Mouse (Mus musculus) midbrain, embryonic 13.5 days (tissue): Measurements from ENCODE around the gene Tns3. TPM values are rescaled to one million over a fixed set of nuclear protein-coding genes. Genes with fewer than 3 reads are reported as not detected.

ENCODE experiments used
- ATAC-seq: fragments of 200-750 bp; cut with Nextera tagmentation; 2 replicates; pipeline ENCODE4 v1.8.0; 2017; ENCODE audit warnings: mild to moderate bottlenecking, moderate TSS enrichment, moderate library complexity
- H3K27ac ChIP-seq: fragments of 300-500 bp; sonication (generic); 2 replicates; pipeline ENCODE4 v1.5.1; 2015; ENCODE audit warnings: inconsistent platforms, mild to moderate bottlenecking, moderate library complexity
- H3K27me3 ChIP-seq: fragments of 300-500 bp; sonication (generic); 2 replicates; pipeline ENCODE4 v1.6.1; 2015; ENCODE audit warnings: mild to moderate bottlenecking, inconsistent platforms
- H3K36me3 ChIP-seq: fragments of 300-500 bp; sonication (generic); 2 replicates; pipeline ENCODE4 v1.6.1; 2015; ENCODE audit warnings: mild to moderate bottlenecking, inconsistent platforms
- H3K4me1 ChIP-seq: fragments of 300-500 bp; sonication (generic); replicated peaks from 2 replicates; pipeline ENCODE4 v1.6.1; 2015; ENCODE audit warnings: inconsistent platforms
- H3K4me2 ChIP-seq: fragments of 300-500 bp; sonication (generic); replicated peaks from 2 replicates; pipeline ENCODE4 v1.6.1; 2015; ENCODE audit warnings: moderate library complexity, mild to moderate bottlenecking, inconsistent platforms
- H3K4me3 ChIP-seq: fragments of 300-500 bp; sonication (generic); replicated peaks from 2 replicates; pipeline ENCODE4 v1.5.1; 2015; ENCODE audit warnings: mild to moderate bottlenecking, inconsistent platforms
- H3K9ac ChIP-seq: fragments of 300-500 bp; sonication (generic); replicated peaks from 2 replicates; pipeline ENCODE4 v1.6.1; 2015; ENCODE audit warnings: mild to moderate bottlenecking, inconsistent platforms
- H3K9me3 ChIP-seq: fragments of 300-500 bp; sonication (generic); 2 replicates; pipeline ENCODE4 v1.6.1; 2016; ENCODE audit warnings: mild to moderate bottlenecking, inconsistent platforms
- WGBS: fragments of 180-500 bp; shearing (Covaris S2); methylation state at CpG from one replicate; pipeline ENCODE4 v1.1.7; 2015; 5-methylcytosine and 5-hydroxymethylcytosine counted together
- polyA plus RNA-seq: library from polyadenylated mRNA; unstranded; fragments of >200 nt; fragmentation: Nextera tagmentation; extraction: Ambion mirVana; gene quantifications from 2 replicates; pipeline ENCODE4 v1.2.1, GENCODE M21; 2015

Gene Tns3
- polyA plus RNA-seq, 1 experiment from 2014 or later, result 4.4 TPM

GRCm38 (mm10) chr11:8427660-8428059, 236.7 kb downstream of the Tns3 start:
- Histone ChIP-seq H3K36me3 (no peaks in the 10 kb centered on the region), H3K4me3 (no peak overlapping the region), H3K4me2 (no peak overlapping the region), H3K27me3 (0 out of 2 replicates have a peak, but pooled peaks cover 2% of the 10 kb centered on the region), H3K9me3 (no peaks in the 10 kb centered on the region), H3K4me1 (peaks cover 8% of the 10 kb centered on the region), H3K27ac (no peak overlapping the region), H3K9ac (no peak overlapping the region)
- WGBS, result 93% methylated on average over 11 of the region's 11 CpGs
- no peak for ATAC-seq

GRCm38 (mm10) chr11:8425226-8425570, 239.1 kb downstream of the Tns3 start:
- no peaks in the 10 kb centered on the region for H3K36me3 ChIP-seq
- no peak overlapping the region for H3K4me3 ChIP-seq
- H3K4me2 ChIP-seq, result no peak overlapping the region
- H3K27ac ChIP-seq, result no peak overlapping the region
- ATAC-seq, result no peak
- H3K9ac ChIP-seq, result no peak overlapping the region
- H3K4me1 ChIP-seq, result peaks cover 8% of the 10 kb centered on the region
- 94% methylated on average over 5 of the region's 5 CpGs for WGBS
- 0 out of 2 replicates have a peak, but pooled peaks cover 2% of the 10 kb centered on the region for H3K27me3 ChIP-seq
- no peaks in the 10 kb centered on the region for H3K9me3 ChIP-seq

DNA sequence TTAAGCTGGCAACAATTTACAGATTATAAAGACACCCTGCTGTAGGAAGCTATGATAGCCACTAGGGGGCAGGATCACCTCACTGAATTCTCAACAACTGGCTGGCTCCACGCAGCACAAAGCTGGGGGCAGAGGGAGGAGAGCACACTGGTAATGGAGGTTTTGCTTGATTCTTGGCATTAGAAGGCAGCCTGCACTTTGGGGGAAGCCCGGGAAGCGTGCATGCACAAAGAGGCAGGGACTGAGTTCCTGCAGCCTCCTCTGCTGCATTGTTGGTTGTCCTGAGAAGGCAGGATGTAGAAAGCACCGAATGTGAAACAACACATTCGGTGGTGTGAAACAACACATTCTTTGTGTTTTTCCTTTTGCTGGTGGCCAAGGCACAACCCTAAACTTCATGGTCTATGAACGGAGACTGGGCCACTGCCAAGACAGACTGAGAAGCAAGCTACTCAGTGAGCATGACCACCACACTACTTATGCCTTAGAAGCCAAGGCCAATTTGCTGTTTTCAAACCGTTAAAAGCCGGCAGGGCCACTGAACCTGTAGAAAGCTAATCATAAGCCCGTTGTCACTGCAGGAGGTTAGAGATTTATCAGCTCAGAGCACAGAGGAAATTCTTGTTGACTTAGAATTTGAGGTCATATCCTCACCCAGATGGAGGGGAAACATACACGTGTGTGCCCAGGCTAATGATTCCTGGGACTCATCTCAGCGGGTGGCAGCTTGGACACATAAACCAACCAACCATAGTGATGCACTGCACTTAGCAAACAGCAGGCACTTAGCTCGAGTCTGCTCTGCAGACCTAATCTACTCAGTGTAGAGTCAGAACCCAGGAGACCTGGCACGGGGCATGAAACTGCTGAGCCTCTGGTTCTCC, 239.8 kb downstream of the Tns3 start:
- Histone ChIP-seq H3K27me3 (0 out of 2 replicates have a peak, but pooled peaks cover 2% of the 10 kb centered on the region), H3K4me3 (no peak overlapping the region), H3K9me3 (no peaks in the 10 kb centered on the region), H3K4me1 (peaks cover 8% of the 10 kb centered on the region), H3K27ac (peak overlapping the region; percentile 0), H3K4me2 (0 out of 2 replicates have a peak overlapping the region, but pooled peaks have one; percentile 13), H3K9ac (no peak overlapping the region), H3K36me3 (no peaks in the 10 kb centered on the region)
- 42% methylated on average over 13 of the region's 13 CpGs for WGBS
- ATAC-seq, result peak; percentile 96

- WGBS, result 32% methylated on average over 18 of the region's 18 CpGs
- Histone ChIP-seq H3K36me3 (no peaks in the 10 kb centered on the region), H3K9me3 (no peaks in the 10 kb centered on the region), H3K4me1 (no peaks in the 10 kb centered on the region), H3K9ac (no peak overlapping the region), H3K4me3 (no peak overlapping the region), H3K27me3 (no peaks in the 10 kb centered on the region), H3K4me2 (no peak overlapping the region), H3K27ac (no peak overlapping the region)
- ATAC-seq, result peak; percentile 87
Measured at GRCm38 (mm10) chr11:8405225-8405899, 259.0 kb downstream of the Tns3 start.

GRCm38 (mm10) chr11:8401328-8401727, 263.0 kb downstream of the Tns3 start:
- no peaks in the 10 kb centered on the region for H3K4me1 ChIP-seq
- H3K9me3 ChIP-seq, result no peaks in the 10 kb centered on the region
- H3K4me2 ChIP-seq, result no peak overlapping the region
- no peak overlapping the region for H3K27ac ChIP-seq
- WGBS, result 65% methylated on average over 7 of the region's 7 CpGs
- ATAC-seq, result no peak; the same call in 1 of the 2 replicates
- H3K27me3 ChIP-seq, result no peaks in the 10 kb centered on the region
- H3K36me3 ChIP-seq, result no peaks in the 10 kb centered on the region
- H3K4me3 ChIP-seq, result no peak overlapping the region
- no peak overlapping the region for H3K9ac ChIP-seq

- no peaks in the 10 kb centered on the region for H3K36me3 ChIP-seq
- no peak overlapping the region for H3K9ac ChIP-seq
- H3K27me3 ChIP-seq, result no peaks in the 10 kb centered on the region
- no peak overlapping the region for H3K4me3 ChIP-seq
- H3K27ac ChIP-seq, result no peak overlapping the region
- H3K4me2 ChIP-seq, result no peak overlapping the region
- H3K9me3 ChIP-seq, result no peaks in the 10 kb centered on the region
- WGBS, result 88% methylated on average over 7 of the region's 7 CpGs
- no peak for ATAC-seq
- no peaks in the 10 kb centered on the region for H3K4me1 ChIP-seq
Measured at GRCm38 (mm10) chr11:8396329-8396728, 268.0 kb downstream of the Tns3 start.

GRCm38 (mm10) chr11:8391564-8391963, 272.8 kb downstream of the Tns3 start:
- WGBS, result 84% methylated on average over 5 of the region's 5 CpGs
- H3K4me1 ChIP-seq, result no peaks in the 10 kb centered on the region
- H3K4me3 ChIP-seq, result no peak overlapping the region
- H3K4me2 ChIP-seq, result no peak overlapping the region
- H3K9me3 ChIP-seq, result no peaks in the 10 kb centered on the region
- no peak for ATAC-seq
- no peak overlapping the region for H3K27ac ChIP-seq
- no peak overlapping the region for H3K9ac ChIP-seq
- H3K27me3 ChIP-seq, result no peaks in the 10 kb centered on the region
- no peaks in the 10 kb centered on the region for H3K36me3 ChIP-seq

GRCm38 (mm10) chr11:8385891-8386405, 278.4 kb downstream of the Tns3 start:
- Histone ChIP-seq H3K36me3 (no peaks in the 10 kb centered on the region), H3K9ac (no peak overlapping the region), H3K27ac (no peak overlapping the region), H3K4me1 (no peaks in the 10 kb centered on the region), H3K9me3 (no peaks in the 10 kb centered on the region), H3K4me2 (no peak overlapping the region), H3K4me3 (no peak overlapping the region), H3K27me3 (no peaks in the 10 kb centered on the region)
- ATAC-seq, result no peak
- WGBS, result 84% methylated on average over 7 of the region's 7 CpGs
